In genomic region chr4:145073728-145074127, GRCm38 (mm10) we compare ENCODE assay signal across 21 mouse cellular contexts.
DNase-seq lines count a peak whose midpoint lies in the region; ATAC-seq and TF ChIP-seq lines count a peak whose summit lies in the region.
"Had no signal": no experiment of that assay in that cellular context is flagged by ENCODE, and none has a peak within 500 bp of the region (broad histone marks: within the 10 kb centered on the region; RNA-seq: fewer than 3 reads in every experiment).

No protein-coding gene starts in this region.

- peaks cover 57% of the 10 kb centered on the region for H3K36me3 ChIP-seq in liver, adult 2 months (ENCODE audit: control insufficient read depth, insufficient read depth, low read length)
- peaks cover 21% of the 10 kb centered on the region for H3K36me3 ChIP-seq in liver, embryonic 16.5 days (ENCODE audit: control insufficient read depth, insufficient read depth)
- H3K36me3 ChIP-seq in stomach, postnatal 0 days (ENCODE audit: control insufficient read depth, insufficient read depth, low read length) = peaks cover 21% of the 10 kb centered on the region

- H3K4me1 ChIP-seq in liver, adult 2 months (ENCODE audit: control insufficient read depth, insufficient read depth, low read length) = peaks cover 16% of the 10 kb centered on the region
- no peaks in the 10 kb centered on the region for H3K4me1 ChIP-seq in liver, embryonic 16.5 days (ENCODE audit: control insufficient read depth, low read depth, low read length)
- H3K4me1 ChIP-seq in stomach, postnatal 0 days (replicated peaks; ENCODE audit: control insufficient read depth, insufficient read depth) = no peaks in the 10 kb centered on the region
- H3K4me1 ChIP-seq: heart, embryonic 13.5 days; hindbrain, embryonic 15.5 days; intestine, embryonic 15.5 days had no signal

- WGBS in liver, adult 2 months = 62% methylated on average over 7 of the region's 7 CpGs
- 68% methylated on average over 7 of the region's 7 CpGs for WGBS in liver, embryonic 16.5 days (ENCODE audit: insufficient replicate concordance)
- WGBS in stomach, postnatal 0 days = 90% methylated on average over 7 of the region's 7 CpGs

- no peaks in the 10 kb centered on the region for H3K27me3 ChIP-seq in liver, adult 2 months (ENCODE audit: control insufficient read depth, insufficient read depth, low read length)
- no peaks in the 10 kb centered on the region for H3K27me3 ChIP-seq in liver, embryonic 16.5 days (ENCODE audit: control insufficient read depth, insufficient read depth, low read depth, low read length)
- H3K27me3 ChIP-seq in stomach, postnatal 0 days (ENCODE audit: control insufficient read depth, insufficient read depth, low read length) = no peaks in the 10 kb centered on the region
- H3K27me3 ChIP-seq: heart, embryonic 13.5 days; hindbrain, embryonic 15.5 days; intestine, embryonic 15.5 days had no signal

- H3K79me2 ChIP-seq in liver, adult 2 months (ENCODE audit: control insufficient read depth, insufficient read depth, low read length) = no peaks in the 10 kb centered on the region

- no peak for TF ChIP-seq POLR2A in liver, adult 2 months (IDR thresholded peaks at IDR 0.05; ENCODE audit: extremely low read depth, insufficient read depth, low read length)

- no peak for ATAC-seq in liver, embryonic 16.5 days (ENCODE audit: low read depth)
- ATAC-seq in stomach, postnatal 0 days (ENCODE audit: low FRiP score, low TSS enrichment) = no peak
- ATAC-seq: activated CD4-positive, CD25-positive, alpha-beta regulatory T cell, adult 4 months; intestine, embryonic 15.5 days had no signal

- 0 out of 2 replicates have a peak overlapping the region, but pooled peaks have one; percentile 14 for H3K9ac ChIP-seq in liver, adult 2 months (ENCODE audit: low read depth, low read length)
- no peak overlapping the region for H3K9ac ChIP-seq in liver, embryonic 16.5 days (ENCODE audit: low read depth, low read length)
- H3K9ac ChIP-seq in stomach, postnatal 0 days (ENCODE audit: low read length) = no peak overlapping the region
- H3K9ac ChIP-seq: heart, embryonic 13.5 days; hindbrain, embryonic 15.5 days; intestine, embryonic 15.5 days; liver, embryonic 14.5 days had no signal

- no peaks in the 10 kb centered on the region for H3K9me3 ChIP-seq in liver, embryonic 16.5 days (replicated peaks; ENCODE audit: control insufficient read depth, low read length)
- no peaks in the 10 kb centered on the region for H3K9me3 ChIP-seq in stomach, postnatal 0 days (ENCODE audit: control insufficient read depth, low read length)
- H3K9me3 ChIP-seq: G1E; heart, embryonic 13.5 days; hindbrain, embryonic 15.5 days; intestine, embryonic 15.5 days had no signal

- TF ChIP-seq CTCF in liver, adult 2 months (IDR thresholded peaks at IDR 0.05; ENCODE audit: low read depth, low read length) = no peak
- no peak for TF ChIP-seq CTCF in stomach, postnatal 0 days (IDR thresholded peaks at IDR 0.05; ENCODE audit: low read depth)

- no peak overlapping the region for H3K4me2 ChIP-seq in liver, embryonic 16.5 days (ENCODE audit: low read depth, low read length)
- no peak overlapping the region for H3K4me2 ChIP-seq in stomach, postnatal 0 days (replicated peaks; ENCODE audit: low read depth)
- H3K4me2 ChIP-seq: heart, embryonic 13.5 days; hindbrain, embryonic 15.5 days; intestine, embryonic 15.5 days had no signal

- DNase-seq in kidney, adult 11 months = peak; percentile 39
- DNase-seq in kidney, postnatal 10 days = no peak
- no peak for DNase-seq in liver, adult 2 months (ENCODE audit: extremely low read depth, low read depth, low spot score)
- DNase-seq in liver = no peak
- DNase-seq in stomach, postnatal 0 days (ENCODE audit: low spot score) = no peak
- no peak for DNase-seq in embryo, embryonic 11 days
- DNase-seq in layer of hippocampus, postnatal 36 days = no peak
- DNase-seq: adrenal gland, postnatal 10 days; cerebellum, postnatal 10 days; heart, postnatal 36 days; left cerebral cortex, postnatal 4 days; right cerebral cortex, adult 18-20 months; thymus, postnatal 25 days had no signal

- H3K27ac ChIP-seq in liver, adult 2 months (replicated peaks; ENCODE audit: insufficient read depth, low read depth, low read length) = peak overlapping the region; percentile 87
- peak overlapping the region; percentile 66 for H3K27ac ChIP-seq in liver, embryonic 16.5 days (ENCODE audit: low read length)
- H3K27ac ChIP-seq in stomach, postnatal 0 days (replicated peaks) = peak overlapping the region; percentile 67
- H3K27ac ChIP-seq: heart, embryonic 13.5 days; hindbrain, embryonic 15.5 days; intestine, embryonic 15.5 days; left cerebral cortex, adult 2 months; liver, embryonic 14.5 days had no signal

- no peak overlapping the region for H3K4me3 ChIP-seq in liver, adult 2 months (ENCODE audit: insufficient read depth, low read depth, low read length)
- no peak overlapping the region for H3K4me3 ChIP-seq in liver, embryonic 16.5 days (ENCODE audit: low read depth, low read length)
- H3K4me3 ChIP-seq in stomach, postnatal 0 days (ENCODE audit: low read depth, low read length) = no peak overlapping the region
- H3K4me3 ChIP-seq: heart, embryonic 13.5 days; hindbrain, embryonic 15.5 days; intestine, embryonic 15.5 days; left cerebral cortex, adult 2 months had no signal

- TF ChIP-seq EP300 in stomach, postnatal 0 days (optimal IDR thresholded peaks at IDR 0.05) = no peak
